Mouse (Mus musculus): ENCODE measurements around the gene Gm20422. TPM values are rescaled to one million over a fixed set of nuclear protein-coding genes. Genes with fewer than 3 reads are reported as not detected.

The Gm20422 gene
- polyA plus RNA-seq, 1 experiment from 2014 or later = 0.79 TPM

DNA sequence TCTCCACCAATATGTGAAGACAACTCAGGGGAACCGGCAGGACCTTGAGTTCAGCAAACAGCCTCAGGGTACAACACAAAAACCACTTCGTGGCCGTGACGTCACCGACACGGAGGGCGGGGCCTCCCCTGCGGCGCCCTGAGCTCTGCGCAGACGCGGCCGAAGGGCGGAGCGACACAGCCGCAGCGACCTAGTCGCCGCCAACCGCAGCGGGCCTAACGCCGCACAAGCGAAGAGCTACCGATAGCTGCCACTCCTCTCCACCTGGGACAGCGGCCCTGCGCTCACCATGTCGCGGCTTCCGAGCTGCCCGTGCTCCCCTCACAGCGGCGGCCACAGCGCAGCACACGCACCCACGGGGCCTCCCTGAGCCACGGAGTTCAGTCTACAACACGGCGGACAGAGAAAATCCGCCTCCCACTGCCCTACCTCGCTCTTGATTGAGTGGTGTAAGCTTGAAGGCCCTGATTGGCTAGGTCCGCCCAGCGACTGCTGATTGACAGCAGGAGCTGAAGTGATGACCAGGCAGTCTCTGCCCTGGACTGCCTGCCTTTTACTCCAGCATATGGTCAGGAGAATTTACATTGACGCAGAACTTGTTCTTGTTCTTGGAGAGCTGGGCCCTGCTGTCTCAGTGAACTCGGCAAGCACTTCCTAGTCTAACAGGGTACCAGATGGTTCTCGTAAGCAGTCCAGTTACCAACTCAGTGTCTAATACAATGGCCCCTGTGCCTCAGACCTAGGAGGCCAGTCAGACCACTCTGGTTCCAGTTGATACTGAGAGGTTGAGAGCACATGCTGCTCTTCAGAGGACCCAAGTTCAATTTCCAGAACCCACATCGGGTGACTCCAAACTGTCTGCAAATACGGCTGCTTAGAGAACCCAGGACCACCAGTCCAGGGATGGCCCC, 24.9 kb downstream of the Gm20422 start, which contains the start of gene Zfp963:
TSS of gene Zfp963 (minus strand) at position 427 of the 911 bp plus-strand sequence.
- 3% methylated on average over 48 of the region's 48 CpGs for WGBS (ENCODE audit: insufficient replicate concordance)
- H3K27ac ChIP-seq (ENCODE audit: low read length) = peak within 1 kb of the TSS; percentile 99

DNA sequence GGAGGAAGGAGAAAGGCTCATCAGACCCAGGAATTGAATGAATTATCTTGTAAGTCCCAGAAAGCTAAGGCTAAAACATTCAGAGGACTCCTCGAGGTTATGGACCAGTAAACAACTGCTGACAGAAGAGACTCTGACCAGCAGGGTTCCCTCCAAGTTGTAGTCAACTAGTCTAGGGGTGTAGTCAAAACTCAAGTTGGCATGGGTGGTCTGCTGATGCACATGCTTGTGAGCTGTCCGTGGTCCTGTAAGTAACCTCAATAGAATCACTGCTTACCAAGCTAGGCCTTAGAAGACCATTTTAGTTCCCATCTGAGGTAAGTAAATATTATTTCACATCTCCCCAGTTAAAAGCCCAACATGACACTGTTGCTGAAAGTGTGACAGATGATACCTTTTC, 33.5 kb downstream of the Gm20422 start:
- Histone ChIP-seq H3K36me3 (ENCODE audit: control insufficient read depth, insufficient read depth) (0 out of 2 replicates have a peak, but pooled peaks cover 2% of the 10 kb centered on the region), H3K4me1 (ENCODE audit: control insufficient read depth, low read depth, low read length) (no peaks in the 10 kb centered on the region), H3K27ac (ENCODE audit: low read length) (no peak overlapping the region), H3K4me3 (ENCODE audit: low read depth, low read length) (no peak overlapping the region), H3K9me3 (replicated peaks; ENCODE audit: control insufficient read depth, low read length) (no peaks in the 10 kb centered on the region), H3K27me3 (ENCODE audit: control insufficient read depth, insufficient read depth, low read depth, low read length) (no peaks in the 10 kb centered on the region), H3K4me2 (ENCODE audit: low read depth, low read length) (no peak overlapping the region), H3K9ac (ENCODE audit: low read depth, low read length) (no peak overlapping the region)
- no peak for ATAC-seq (ENCODE audit: low read depth)
- WGBS (ENCODE audit: insufficient replicate concordance) = 62% methylated on average over 2 of the region's 2 CpGs

More for the DNA sequence above, 24.9 kb downstream of the Gm20422 start, which contains the start of gene Zfp963:
- Histone ChIP-seq H3K9me3 (replicated peaks; ENCODE audit: control insufficient read depth, low read length) (no peaks in the 10 kb centered on the region), H3K9ac (ENCODE audit: low read depth, low read length) (peak within 1 kb of the TSS; percentile 94), H3K27me3 (ENCODE audit: control insufficient read depth, insufficient read depth, low read depth, low read length) (no peaks in the 10 kb centered on the region), H3K4me2 (ENCODE audit: low read depth, low read length) (peak within 1 kb of the TSS; percentile 78), H3K36me3 (ENCODE audit: control insufficient read depth, insufficient read depth) (no peaks in the 10 kb centered on the region), H3K4me1 (ENCODE audit: control insufficient read depth, low read depth, low read length) (peaks cover 29% of the 10 kb centered on the region), H3K4me3 (ENCODE audit: low read depth, low read length) (peak within 1 kb of the TSS; percentile 79)
- ATAC-seq (ENCODE audit: low read depth) = peak; percentile 98

DNA sequence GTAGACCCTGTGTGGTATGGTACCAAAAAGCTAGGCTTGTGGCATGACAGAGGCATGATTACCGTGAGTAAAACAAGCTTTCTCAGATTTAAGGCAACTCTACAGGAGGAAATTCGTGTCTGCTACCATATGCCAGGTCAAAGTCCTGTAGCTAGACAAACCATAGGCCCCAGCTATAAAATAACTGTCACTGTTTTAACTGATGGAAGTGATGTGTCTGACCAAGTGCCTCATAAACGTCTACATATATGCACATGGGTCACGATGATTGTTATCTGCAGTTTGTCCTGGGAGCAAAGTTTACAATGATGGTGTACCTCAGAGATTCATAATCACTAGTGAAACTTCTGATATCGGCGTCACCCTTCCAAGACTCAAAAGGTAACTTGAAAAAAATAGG, 33.9 kb downstream of the Gm20422 start:
- no peaks in the 10 kb centered on the region for H3K27me3 ChIP-seq (ENCODE audit: control insufficient read depth, insufficient read depth, low read depth, low read length)

DNA sequence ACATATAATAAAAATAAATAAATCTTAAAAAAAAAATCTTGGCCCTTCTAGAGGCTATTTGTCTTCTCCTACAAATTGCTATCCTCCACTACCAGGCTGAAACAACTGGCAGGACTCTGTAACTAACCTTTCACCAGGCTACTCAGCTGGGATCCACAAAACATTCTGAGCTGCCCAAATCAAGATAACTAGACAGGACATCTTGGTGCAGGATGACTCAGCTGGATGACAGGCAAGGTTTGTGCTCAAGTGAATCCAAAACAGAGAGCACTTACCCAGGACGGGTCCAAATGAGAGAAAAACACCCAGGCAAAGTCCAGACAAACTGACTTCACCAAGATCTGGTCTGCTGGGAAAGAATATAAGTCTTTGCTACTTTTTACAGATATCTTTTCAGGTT, 39.2 kb downstream of the Gm20422 start:
- Histone ChIP-seq H3K4me3 (ENCODE audit: low read depth, low read length) (no peak overlapping the region), H3K36me3 (ENCODE audit: control insufficient read depth, insufficient read depth) (no peaks in the 10 kb centered on the region), H3K27ac (ENCODE audit: low read length) (no peak overlapping the region), H3K4me2 (ENCODE audit: low read depth, low read length) (no peak overlapping the region), H3K9me3 (replicated peaks; ENCODE audit: control insufficient read depth, low read length) (no peaks in the 10 kb centered on the region), H3K9ac (ENCODE audit: low read depth, low read length) (no peak overlapping the region), H3K4me1 (ENCODE audit: control insufficient read depth, low read depth, low read length) (no peaks in the 10 kb centered on the region), H3K27me3 (ENCODE audit: control insufficient read depth, insufficient read depth, low read depth, low read length) (no peaks in the 10 kb centered on the region)
- 49% methylated on average over 1 of the region's 1 CpGs for WGBS (ENCODE audit: insufficient replicate concordance)
- peak; percentile 63 for ATAC-seq (ENCODE audit: low read depth)

More for the DNA sequence above, 33.9 kb downstream of the Gm20422 start:
- H3K4me2 ChIP-seq (ENCODE audit: low read depth, low read length) = no peak overlapping the region
- no peak overlapping the region for H3K9ac ChIP-seq (ENCODE audit: low read depth, low read length)
- no peak for ATAC-seq (ENCODE audit: low read depth)
- H3K4me3 ChIP-seq (ENCODE audit: low read depth, low read length) = no peak overlapping the region
- no peaks in the 10 kb centered on the region for H3K9me3 ChIP-seq (replicated peaks; ENCODE audit: control insufficient read depth, low read length)
- no peaks in the 10 kb centered on the region for H3K4me1 ChIP-seq (ENCODE audit: control insufficient read depth, low read depth, low read length)
- 0 out of 2 replicates have a peak, but pooled peaks cover 2% of the 10 kb centered on the region for H3K36me3 ChIP-seq (ENCODE audit: control insufficient read depth, insufficient read depth)
- no peak overlapping the region for H3K27ac ChIP-seq (ENCODE audit: low read length)
- WGBS (ENCODE audit: insufficient replicate concordance) = 65% methylated on average over 6 of the region's 6 CpGs

DNA sequence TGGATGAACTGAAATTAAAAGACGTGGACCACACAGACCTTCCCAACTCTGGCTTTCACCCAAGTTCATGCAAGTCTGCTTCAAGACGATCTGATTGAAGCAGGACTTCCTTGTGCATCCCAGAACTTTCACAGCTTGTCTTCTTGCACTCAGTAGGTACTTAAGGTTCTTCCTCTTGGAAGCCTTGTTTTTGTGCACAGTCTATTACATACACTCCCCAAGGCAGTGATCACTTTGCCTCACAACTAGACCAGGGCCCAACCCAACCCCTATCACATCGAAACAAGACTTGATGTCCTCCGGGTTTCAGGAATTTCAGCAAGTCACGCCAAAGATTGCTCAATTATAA, 57.5 kb downstream of the Gm20422 start:
- peak overlapping the region; percentile 71 for H3K27ac ChIP-seq (ENCODE audit: low read length)
- peaks cover 13% of the 10 kb centered on the region for H3K4me1 ChIP-seq (ENCODE audit: control insufficient read depth, low read depth, low read length)
- peaks cover 7% of the 10 kb centered on the region; the same call in 1 of the 2 replicates for H3K36me3 ChIP-seq (ENCODE audit: control insufficient read depth, insufficient read depth)
- peak overlapping the region; percentile 76 for H3K4me2 ChIP-seq (ENCODE audit: low read depth, low read length)
- peak overlapping the region; percentile 100 for H3K4me3 ChIP-seq (ENCODE audit: low read depth, low read length)
- WGBS (ENCODE audit: insufficient replicate concordance) = 35% methylated on average over 5 of the region's 5 CpGs
- no peaks in the 10 kb centered on the region for H3K27me3 ChIP-seq (ENCODE audit: control insufficient read depth, insufficient read depth, low read depth, low read length)
- no peak for ATAC-seq (ENCODE audit: low read depth)
- H3K9me3 ChIP-seq (replicated peaks; ENCODE audit: control insufficient read depth, low read length) = no peaks in the 10 kb centered on the region
- H3K9ac ChIP-seq (ENCODE audit: low read depth, low read length) = peak overlapping the region; percentile 36

DNA sequence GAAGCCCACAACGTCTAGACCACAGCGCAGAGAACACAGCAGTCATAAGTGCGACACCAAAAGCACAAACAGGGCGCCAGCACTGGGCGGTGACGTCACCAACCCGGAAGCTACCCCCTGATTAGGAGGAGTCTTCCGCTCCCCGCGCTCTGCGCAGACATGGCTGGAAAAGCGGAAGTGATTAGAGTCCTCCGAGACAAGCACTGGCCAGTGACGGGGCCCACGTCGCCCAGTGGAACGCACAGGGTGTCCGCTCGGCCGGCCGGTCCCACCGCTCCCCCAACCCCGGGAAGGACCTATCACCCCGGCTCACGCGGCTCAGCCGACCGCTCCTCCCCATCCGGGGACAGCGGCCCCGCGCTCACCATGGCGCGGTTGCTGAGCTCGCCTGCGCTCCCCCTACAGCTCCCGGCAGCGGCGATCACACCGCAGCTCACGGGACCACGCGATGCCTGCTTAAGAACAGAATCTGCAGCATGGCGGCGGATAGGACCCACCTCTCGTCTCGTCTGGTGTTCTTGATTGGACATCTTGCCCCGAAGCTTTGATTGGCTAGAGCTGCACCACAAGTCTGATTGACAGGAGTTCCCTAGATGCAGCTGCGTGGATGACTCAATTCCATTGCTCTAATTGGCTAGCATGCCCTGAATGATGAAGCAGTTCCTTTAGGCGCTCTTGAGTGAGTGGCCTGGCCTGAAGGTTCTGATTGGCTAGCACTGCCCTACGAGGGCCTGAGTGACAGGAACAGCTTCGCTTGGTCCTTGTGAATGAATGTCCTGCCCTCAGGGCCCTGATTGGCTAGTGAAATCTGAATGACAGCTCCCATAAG, 58.1 kb downstream of the Gm20422 start:
- H3K4me1 ChIP-seq (ENCODE audit: control insufficient read depth, low read depth, low read length) = peaks cover 13% of the 10 kb centered on the region
- H3K27me3 ChIP-seq (ENCODE audit: control insufficient read depth, insufficient read depth, low read depth, low read length) = no peaks in the 10 kb centered on the region
- H3K36me3 ChIP-seq (ENCODE audit: control insufficient read depth, insufficient read depth) = peaks cover 7% of the 10 kb centered on the region; the same call in 1 of the 2 replicates
- H3K4me3 ChIP-seq (ENCODE audit: low read depth, low read length) = peak overlapping the region; percentile 100
- ATAC-seq (ENCODE audit: low read depth) = peak; percentile 96
- no peaks in the 10 kb centered on the region for H3K9me3 ChIP-seq (replicated peaks; ENCODE audit: control insufficient read depth, low read length)
- under 1% methylated on average over 51 of the region's 52 CpGs for WGBS (ENCODE audit: insufficient replicate concordance)
- peak overlapping the region; percentile 76 for H3K4me2 ChIP-seq (ENCODE audit: low read depth, low read length)
- peak overlapping the region; percentile 100 for H3K9ac ChIP-seq (ENCODE audit: low read depth, low read length)
- H3K27ac ChIP-seq (ENCODE audit: low read length) = peak overlapping the region; percentile 100

DNA sequence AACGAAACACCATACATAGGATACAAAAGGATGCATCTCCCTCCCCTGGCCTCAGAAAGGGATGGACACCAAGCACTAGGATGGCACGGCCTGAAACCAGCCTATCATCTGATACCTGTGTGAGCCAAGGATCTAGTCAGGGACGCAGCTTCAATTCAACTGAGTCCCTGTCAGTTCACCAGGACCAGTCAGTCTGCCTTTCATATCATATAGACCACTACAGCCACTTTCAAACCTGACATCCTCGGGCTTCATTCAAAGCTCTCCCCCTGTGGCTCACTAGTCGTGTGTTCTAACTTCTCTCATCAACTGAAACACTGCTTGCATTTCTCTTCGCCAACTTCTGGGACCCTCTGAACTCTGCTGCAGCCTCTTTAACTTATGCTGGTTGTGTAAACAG, 59.3 kb downstream of the Gm20422 start:
- no peak overlapping the region for H3K27ac ChIP-seq (ENCODE audit: low read length)
- peaks cover 13% of the 10 kb centered on the region for H3K4me1 ChIP-seq (ENCODE audit: control insufficient read depth, low read depth, low read length)
- H3K9ac ChIP-seq (ENCODE audit: low read depth, low read length) = peak overlapping the region; percentile 8; the same call in 1 of the 2 replicates
- peaks cover 10% of the 10 kb centered on the region for H3K36me3 ChIP-seq (ENCODE audit: control insufficient read depth, insufficient read depth)
- no peak for ATAC-seq (ENCODE audit: low read depth)
- H3K9me3 ChIP-seq (replicated peaks; ENCODE audit: control insufficient read depth, low read length) = no peaks in the 10 kb centered on the region
- peak overlapping the region; percentile 40 for H3K4me3 ChIP-seq (ENCODE audit: low read depth, low read length)
- H3K4me2 ChIP-seq (ENCODE audit: low read depth, low read length) = peak overlapping the region; percentile 54
- H3K27me3 ChIP-seq (ENCODE audit: control insufficient read depth, insufficient read depth, low read depth, low read length) = no peaks in the 10 kb centered on the region
- WGBS (ENCODE audit: insufficient replicate concordance) = 78% methylated on average over 6 of the region's 6 CpGs

DNA sequence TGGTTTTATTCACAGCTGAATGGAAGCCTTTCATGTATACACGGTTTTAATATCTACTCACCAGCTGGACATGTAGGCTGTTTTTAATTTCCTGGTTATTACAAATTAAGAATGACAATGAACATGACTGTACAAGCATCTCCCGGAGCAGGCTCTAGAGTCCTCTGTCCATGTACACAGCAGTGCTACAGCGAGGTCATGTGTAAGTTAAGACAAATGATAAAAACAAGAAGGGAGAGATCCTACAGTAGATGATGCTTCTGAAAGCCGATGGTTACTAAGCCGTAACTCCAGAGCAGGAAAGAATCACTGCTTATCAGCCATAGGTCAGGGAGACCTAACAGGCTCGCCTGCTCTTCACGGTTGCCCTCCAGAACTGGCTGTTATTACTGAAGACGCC, 61.2 kb downstream of the Gm20422 start:
- 65% methylated on average over 8 of the region's 8 CpGs for WGBS (ENCODE audit: insufficient replicate concordance)
- Histone ChIP-seq H3K27me3 (ENCODE audit: control insufficient read depth, insufficient read depth, low read depth, low read length) (no peaks in the 10 kb centered on the region), H3K36me3 (ENCODE audit: control insufficient read depth, insufficient read depth) (peaks cover 24% of the 10 kb centered on the region), H3K27ac (ENCODE audit: low read length) (no peak overlapping the region), H3K4me2 (ENCODE audit: low read depth, low read length) (no peak overlapping the region), H3K4me1 (ENCODE audit: control insufficient read depth, low read depth, low read length) (peaks cover 13% of the 10 kb centered on the region), H3K9me3 (replicated peaks; ENCODE audit: control insufficient read depth, low read length) (no peaks in the 10 kb centered on the region), H3K9ac (ENCODE audit: low read depth, low read length) (no peak overlapping the region), H3K4me3 (ENCODE audit: low read depth, low read length) (no peak overlapping the region)
- ATAC-seq (ENCODE audit: low read depth) = no peak

Measured in liver, embryonic 16.5 days (tissue).